Mouse (Mus musculus): Measurements from ENCODE around the gene Zdhhc8.

- TF ChIP-seq CTCF (IDR thresholded peaks at IDR 0.05; ENCODE audit: low read depth) (no peak), EP300 (IDR thresholded peaks at IDR 0.05; ENCODE audit: low read depth) (no peak)
Observed at GRCm38 (mm10) chr16:18235389-18236065, 591 bp upstream of the Zdhhc8 start.
